Comparison of ENCODE assay signal across 7 mouse cellular contexts in the genomic region with DNA sequence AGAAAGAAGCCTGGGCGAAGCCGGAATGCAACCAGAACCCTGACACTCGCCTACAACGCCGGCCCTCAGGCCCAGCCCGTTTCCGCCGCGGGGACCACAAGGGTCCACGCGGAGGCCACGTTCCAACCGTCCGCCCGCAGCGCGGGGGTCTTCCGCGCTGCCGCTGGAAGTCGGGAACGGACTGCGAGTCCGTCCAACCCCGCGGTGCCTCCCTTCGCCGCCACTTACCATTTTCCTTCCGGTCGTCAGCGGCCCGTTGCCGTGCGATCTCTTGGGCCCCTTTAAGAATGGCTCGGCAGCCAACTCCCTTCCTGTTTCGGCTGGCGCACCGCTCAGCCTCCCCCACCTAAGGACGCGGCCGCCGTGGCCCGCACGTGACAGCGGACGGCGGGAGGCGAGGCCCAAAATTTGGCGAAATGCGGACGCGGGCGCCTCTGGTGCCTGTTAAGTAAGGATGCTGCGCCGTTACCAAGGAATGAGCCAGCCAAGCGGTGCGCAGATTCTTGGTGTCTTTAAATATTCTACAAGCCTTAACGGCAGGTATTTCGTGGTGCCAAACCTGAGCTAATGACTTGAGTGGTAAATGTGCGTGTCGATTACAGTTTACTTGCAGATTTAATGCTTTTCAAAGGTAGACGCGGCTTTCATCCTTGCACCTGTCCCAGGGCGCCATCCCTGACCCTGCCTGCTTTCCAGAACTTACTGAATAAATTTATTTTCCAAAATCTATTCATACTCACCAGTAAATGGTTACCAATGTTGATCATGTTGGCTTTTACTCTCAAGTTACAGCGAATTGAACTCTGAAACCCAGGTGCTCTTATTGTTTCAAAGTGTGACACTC. TPM values are rescaled to one million over a fixed set of nuclear protein-coding genes. Genes with fewer than 3 reads are reported as not detected.
A peak's percentile ranks its signal among the peaks of the same experiment; 100 is the strongest.
DNase-seq lines count a peak whose midpoint lies in the region; ATAC-seq lines count a peak whose summit lies in the region.

A gene (minus strand): TSS at position 370 of the 844 bp plus-strand sequence.

- no peaks in the 10 kb centered on the region for H3K9me3 ChIP-seq in embryonic facial prominence, embryonic 11.5 days (replicated peaks; ENCODE audit: control insufficient read depth, low read length)
- H3K9me3 ChIP-seq in limb, embryonic 11.5 days (ENCODE audit: control insufficient read depth, low read length) = no peaks in the 10 kb centered on the region
- H3K9me3 ChIP-seq in midbrain, embryonic 14.5 days (ENCODE audit: control insufficient read depth, low read length) = no peaks in the 10 kb centered on the region

- H3K27me3 ChIP-seq in embryonic facial prominence, embryonic 11.5 days (ENCODE audit: control insufficient read depth, insufficient read depth, low read length) = no peaks in the 10 kb centered on the region
- H3K27me3 ChIP-seq in limb, embryonic 11.5 days (ENCODE audit: control insufficient read depth, insufficient read depth, low read length) = no peaks in the 10 kb centered on the region
- H3K27me3 ChIP-seq in midbrain, embryonic 14.5 days (ENCODE audit: control insufficient read depth, insufficient read depth, low read length) = no peaks in the 10 kb centered on the region

- no peaks in the 10 kb centered on the region for H3K36me3 ChIP-seq in embryonic facial prominence, embryonic 11.5 days (replicated peaks; ENCODE audit: control insufficient read depth, insufficient read depth, low read depth, low read length)
- H3K36me3 ChIP-seq in limb, embryonic 11.5 days (ENCODE audit: control insufficient read depth, insufficient read depth, low read length) = no peaks in the 10 kb centered on the region
- H3K36me3 ChIP-seq in midbrain, embryonic 14.5 days (ENCODE audit: control insufficient read depth, insufficient read depth, low read length) = peaks cover 4% of the 10 kb centered on the region; the same call in 1 of the 2 replicates

- H3K27ac ChIP-seq in embryonic facial prominence, embryonic 11.5 days (replicated peaks; ENCODE audit: low read depth, low read length) = peak within 1 kb of the TSS; percentile 79
- H3K27ac ChIP-seq in limb, embryonic 11.5 days (replicated peaks; ENCODE audit: low read depth, low read length) = peak within 1 kb of the TSS; percentile 81
- peak within 1 kb of the TSS; percentile 83 for H3K27ac ChIP-seq in midbrain, embryonic 14.5 days (replicated peaks; ENCODE audit: low read depth, low read length)

- H3K4me3 ChIP-seq in embryonic facial prominence, embryonic 11.5 days (ENCODE audit: low read depth, low read length) = peak within 1 kb of the TSS; percentile 85
- peak within 1 kb of the TSS; percentile 85 for H3K4me3 ChIP-seq in limb, embryonic 11.5 days (ENCODE audit: low read depth, low read length)
- peak within 1 kb of the TSS; percentile 88 for H3K4me3 ChIP-seq in midbrain, embryonic 14.5 days (replicated peaks; ENCODE audit: low read depth, low read length)

- peak; percentile 97 for DNase-seq in adrenal gland, postnatal 14 days
- peak; percentile 94 for DNase-seq in embryonic facial prominence, embryonic 11.5 days (ENCODE audit: low spot score)
- DNase-seq in kidney, adult 11 months = peak; percentile 96
- DNase-seq in limb, embryonic 11.5 days (ENCODE audit: low spot score) = peak; percentile 96
- peak; percentile 97 for DNase-seq in midbrain, embryonic 14.5 days
- DNase-seq in spleen, adult 18-20 months = peak; percentile 89 to 94

- WGBS in embryonic facial prominence, embryonic 11.5 days = under 1% methylated on average over 65 of the region's 65 CpGs
- WGBS in limb, embryonic 11.5 days = under 1% methylated on average over 62 of the region's 65 CpGs
- WGBS in midbrain, embryonic 14.5 days = under 1% methylated on average over 63 of the region's 65 CpGs

- no peaks in the 10 kb centered on the region for H3K4me1 ChIP-seq in embryonic facial prominence, embryonic 11.5 days (ENCODE audit: control insufficient read depth, insufficient read depth, low read length)
- peaks cover 5% of the 10 kb centered on the region for H3K4me1 ChIP-seq in limb, embryonic 11.5 days (ENCODE audit: control insufficient read depth, insufficient read depth, low read length)
- peaks cover 15% of the 10 kb centered on the region for H3K4me1 ChIP-seq in midbrain, embryonic 14.5 days (ENCODE audit: control insufficient read depth, insufficient read depth, low read length)

- H3K4me2 ChIP-seq in embryonic facial prominence, embryonic 11.5 days (ENCODE audit: low read depth, low read length) = peak within 1 kb of the TSS; percentile 54
- peak within 1 kb of the TSS; percentile 63 for H3K4me2 ChIP-seq in limb, embryonic 11.5 days (ENCODE audit: low read depth, severe bottlenecking)
- peak within 1 kb of the TSS; percentile 69 for H3K4me2 ChIP-seq in midbrain, embryonic 14.5 days (ENCODE audit: low read length)

- H3K9ac ChIP-seq in embryonic facial prominence, embryonic 11.5 days (replicated peaks; ENCODE audit: low read length) = peak within 1 kb of the TSS; percentile 89
- H3K9ac ChIP-seq in limb, embryonic 11.5 days (ENCODE audit: low read length) = peak within 1 kb of the TSS; percentile 87
- H3K9ac ChIP-seq in midbrain, embryonic 14.5 days (replicated peaks; ENCODE audit: low read length) = peak within 1 kb of the TSS; percentile 88

- ATAC-seq in embryonic facial prominence, embryonic 11.5 days (replicated peaks; ENCODE audit: insufficient number of reproducible peaks, low FRiP score, low TSS enrichment, low read depth) = peak; percentile 90
- ATAC-seq in granulocyte monocyte progenitor cell, adult 5-6 weeks (replicated peaks; ENCODE audit: poor library complexity, severe bottlenecking) = peak; percentile 96
- peak; percentile 92 for ATAC-seq in limb, embryonic 11.5 days (ENCODE audit: insufficient number of reproducible peaks, low FRiP score, low TSS enrichment, low read depth)
- peak; percentile 98 for ATAC-seq in midbrain, embryonic 14.5 days (ENCODE audit: low FRiP score, low TSS enrichment)

RNA-seq across cellular contexts. Expression of the gene that starts here (rescaled TPM):
- total RNA-seq in adrenal gland, postnatal 14 days (2021) = 80.9 and 91.3 TPM in 2 replicates
- 107 and 117 TPM in 2 replicates for polyA plus RNA-seq in embryonic facial prominence, embryonic 11.5 days (2014; fragmentation: Nextera tagmentation; extraction: Ambion mirVana)
- total RNA-seq in granulocyte monocyte progenitor cell, adult 5-6 weeks (2014; fragmentation: Nextera tagmentation) = 56.9 and 63.9 TPM in 2 replicates
- total RNA-seq in granulocyte monocyte progenitor cell, adult 5-6 weeks (2017) = 77.5 and 113 TPM in 2 replicates
- polyA plus RNA-seq in limb, embryonic 11.5 days (2014; fragmentation: Nextera tagmentation; extraction: Ambion mirVana) = 99.2 and 111 TPM in 2 replicates
- polyA plus RNA-seq in midbrain, embryonic 14.5 days (2014; fragmentation: Nextera tagmentation; extraction: Ambion mirVana) = 118 and 155 TPM in 2 replicates

Comparison
In these comparisons a context has a peak if more than half of its experiments do, and no peak if none do; other contexts are left out.
1. Peak in every context shown above with its lines: DNase-seq, ATAC-seq, H3K4me3 ChIP-seq and H3K27ac ChIP-seq.